Mouse (Mus musculus) heart, postnatal 14 days (tissue): ENCODE results near the gene Orai2. TPM values are rescaled to one million over a fixed set of nuclear protein-coding genes. Genes with fewer than 3 reads are reported as not detected.
A peak's percentile ranks its signal among the peaks of the same experiment; 100 is the strongest.
"Not testable (repeated sequence)": the region's sequence is repeated elsewhere in the genome, so short reads cannot be mapped to it uniquely, and the experiment has no call there.

Experiments used
- DNase-seq, 2 experiments: peaks; one replicate each; pipeline ENCODE4 v3.0.0; 2021 to 2022
- intact Hi-C: fragments of 180-260 bp; cut with DNase I; formaldehyde crosslinking; loops from one replicate; pipeline ENCODE4 v1.15.1; 2025
- total RNA-seq, 2 experiments: library from RNA; stranded (reverse); gene quantifications; 2 replicates each; pipeline ENCODE4 v1.2.3; 2021

Gene Orai2
- total RNA-seq, 2 experiments from 2014 or later: 2.3 to 3.4 TPM

DNA sequence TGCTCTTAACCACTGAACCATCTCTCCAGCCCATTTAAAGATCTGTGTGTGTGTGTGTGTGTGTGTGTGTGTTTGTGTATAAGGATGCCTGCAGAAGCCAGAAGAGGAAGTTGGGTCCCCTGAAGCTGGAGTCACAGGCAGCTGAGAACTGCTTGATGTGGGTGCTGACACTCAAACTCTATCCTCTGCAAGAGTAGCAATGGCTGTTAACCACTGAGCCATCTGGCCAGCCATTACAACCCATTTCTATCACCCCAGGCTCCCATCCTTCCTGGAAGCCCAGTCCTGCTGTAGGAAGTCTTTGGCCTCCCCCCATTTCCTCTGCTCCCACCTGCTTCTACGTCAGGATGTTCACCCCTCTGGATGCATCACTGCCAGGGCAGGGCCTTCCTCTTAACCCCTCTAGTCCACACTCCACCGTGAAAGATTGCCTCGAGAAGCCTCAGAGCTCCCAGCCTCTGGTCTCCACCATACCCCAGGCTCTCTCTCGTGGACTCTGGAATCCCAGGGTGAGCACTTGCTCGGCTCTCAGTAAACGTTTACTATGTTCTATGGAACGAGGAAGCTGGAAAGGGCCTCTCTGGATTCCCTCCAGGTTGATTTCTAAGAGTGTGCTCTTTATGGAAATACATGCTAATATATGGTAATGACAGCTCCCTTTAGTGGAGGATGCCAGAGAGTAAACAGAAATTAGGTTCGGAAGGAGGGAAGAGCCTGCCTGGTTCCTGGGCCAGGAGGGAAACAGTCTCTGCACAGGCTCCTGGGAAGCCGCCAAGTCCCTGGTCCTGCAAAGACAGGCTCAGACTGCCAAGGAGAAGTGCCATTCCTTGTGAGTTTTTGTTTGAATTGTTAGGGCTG lies 3.3 kb upstream of the Orai2 start:
- peak in 1 of 2 experiments; percentile 42 for DNase-seq
- intact Hi-C loops: no loop called here

DNA sequence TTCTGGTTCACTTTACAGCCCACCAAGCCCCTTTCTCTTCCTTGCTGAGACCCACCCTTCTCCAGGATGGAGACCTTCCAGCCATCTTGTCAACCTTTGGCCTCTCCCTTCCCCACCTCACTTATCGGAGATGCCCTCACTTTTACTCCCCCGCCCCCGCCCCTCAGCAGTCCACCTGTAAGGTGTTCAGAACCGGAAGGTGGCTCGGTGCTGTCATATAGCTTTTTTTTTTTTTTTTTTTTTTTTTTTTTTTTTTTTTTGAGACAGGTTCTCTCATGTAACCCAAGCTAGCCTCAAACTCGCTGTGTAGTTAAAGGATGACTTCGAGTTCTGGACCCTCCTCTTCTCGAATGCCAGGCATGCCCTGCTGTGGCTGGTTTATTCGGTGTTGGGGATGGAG lies 2.4 kb upstream of the Orai2 start:
- intact Hi-C loops: no loop called here
- no peak for DNase-seq

DNA sequence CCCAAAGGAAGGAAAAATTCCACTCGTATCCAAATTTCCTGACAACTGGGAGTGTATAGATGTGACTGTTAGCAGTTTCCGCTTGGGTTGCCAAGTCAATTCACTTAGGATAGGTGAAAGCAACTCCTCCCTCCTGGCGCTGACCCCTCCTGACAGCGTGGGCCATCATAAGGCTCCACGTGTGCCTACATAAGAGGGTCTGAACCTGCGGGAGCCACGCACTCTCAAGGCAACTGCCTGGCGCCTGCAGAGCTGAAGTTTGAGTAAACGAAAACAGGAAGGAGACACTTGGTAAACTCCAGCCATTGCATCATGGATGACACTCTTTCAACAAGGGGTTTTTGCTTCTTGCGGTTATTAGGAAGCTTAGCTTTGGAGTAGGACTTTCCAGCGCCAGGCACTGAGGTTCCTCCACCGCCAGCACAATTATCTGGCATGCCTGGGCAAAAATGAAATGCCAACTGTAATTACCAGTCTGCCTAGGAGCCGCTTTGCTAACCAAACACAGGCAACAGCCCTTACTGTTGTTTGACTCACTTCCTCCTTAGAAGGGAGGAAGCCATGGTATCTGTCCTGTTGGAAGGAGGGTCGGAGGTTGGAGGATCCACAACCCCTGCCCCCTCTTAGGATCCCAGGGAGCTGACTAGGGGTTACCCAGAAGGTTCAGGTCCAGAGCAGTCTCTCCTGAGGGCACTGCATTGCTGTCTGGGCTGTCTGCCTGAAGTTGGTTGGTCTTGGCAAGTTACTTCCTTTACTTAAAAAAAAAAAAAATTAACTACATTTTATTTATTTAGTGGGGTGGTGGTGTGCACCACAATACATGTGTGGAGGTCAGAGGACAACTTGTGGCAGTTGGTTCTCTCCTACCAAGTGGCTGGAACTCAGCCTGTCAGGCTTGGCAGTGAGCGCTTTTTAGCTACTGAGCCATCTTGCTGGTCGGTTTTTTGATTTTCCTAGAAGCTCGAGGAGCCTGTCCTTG lies 1.1 kb upstream of the Orai2 start:
- intact Hi-C loops: no loop called here
- DNase-seq: no peak

DNA sequence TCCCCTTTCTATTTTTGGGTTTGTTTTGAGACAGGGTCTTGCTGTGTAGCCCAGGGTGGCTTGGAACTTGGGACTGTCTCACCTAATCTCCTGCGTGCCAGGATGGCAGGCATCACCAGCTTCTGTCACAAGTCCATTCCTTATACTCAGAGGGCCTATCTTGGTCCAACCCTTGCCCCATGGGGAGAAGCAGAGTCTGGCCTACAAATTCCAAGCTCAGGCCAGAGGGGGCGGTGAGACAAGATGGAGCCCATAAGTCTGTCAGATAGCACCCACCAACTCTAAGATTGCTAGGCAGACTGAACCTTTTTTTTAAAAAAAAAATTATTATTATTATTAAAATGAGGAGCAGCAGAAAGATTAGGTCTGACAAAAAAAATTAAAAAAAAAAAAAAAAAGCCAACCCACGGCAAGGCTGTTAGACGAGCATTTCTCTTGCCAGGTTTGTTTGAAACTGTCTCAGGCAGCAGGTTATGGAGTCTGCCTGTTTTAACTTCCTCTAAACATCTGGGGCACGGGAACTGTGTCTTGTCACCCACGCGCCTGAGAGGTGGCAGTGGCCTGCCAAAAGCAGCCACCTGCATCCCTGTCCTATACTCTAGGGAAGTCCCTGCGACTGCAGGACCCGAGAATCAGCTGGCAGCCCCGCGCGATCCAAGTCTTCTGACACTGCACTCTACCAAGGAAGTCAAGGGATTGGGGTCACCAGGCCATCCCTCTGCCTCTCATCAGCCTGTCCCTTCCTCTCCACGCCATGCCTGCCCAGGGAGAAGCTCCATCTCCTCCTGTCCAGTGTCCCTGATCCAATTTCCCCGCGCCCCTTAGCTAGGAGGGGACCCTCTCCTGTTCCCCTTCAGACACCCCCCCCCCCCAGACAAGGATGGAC lies 644 bp downstream of the Orai2 start:
- peak; percentile 35 to 36 for DNase-seq
- intact Hi-C loops: no loop called here

DNA sequence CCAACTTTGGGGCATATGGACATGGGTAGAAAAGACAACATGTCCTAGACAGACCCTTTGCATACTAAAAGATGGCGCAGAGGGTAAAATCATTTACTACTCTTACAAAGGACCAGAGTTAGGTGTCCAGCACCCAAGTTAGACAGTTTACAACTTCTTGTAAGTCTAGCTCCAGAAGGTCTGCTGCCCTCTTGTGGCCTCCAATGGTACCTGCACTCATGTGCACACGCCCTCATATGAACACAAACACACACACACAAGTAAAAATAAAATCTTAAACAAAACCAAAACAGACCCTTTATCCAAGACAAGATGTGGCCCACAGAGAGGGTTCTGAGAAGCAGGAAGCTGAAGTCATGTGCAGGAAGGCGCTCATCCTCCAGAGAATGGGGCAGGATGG lies 2.4 kb downstream of the Orai2 start:
- DNase-seq: no peak
- intact Hi-C loops: no loop called here

DNA sequence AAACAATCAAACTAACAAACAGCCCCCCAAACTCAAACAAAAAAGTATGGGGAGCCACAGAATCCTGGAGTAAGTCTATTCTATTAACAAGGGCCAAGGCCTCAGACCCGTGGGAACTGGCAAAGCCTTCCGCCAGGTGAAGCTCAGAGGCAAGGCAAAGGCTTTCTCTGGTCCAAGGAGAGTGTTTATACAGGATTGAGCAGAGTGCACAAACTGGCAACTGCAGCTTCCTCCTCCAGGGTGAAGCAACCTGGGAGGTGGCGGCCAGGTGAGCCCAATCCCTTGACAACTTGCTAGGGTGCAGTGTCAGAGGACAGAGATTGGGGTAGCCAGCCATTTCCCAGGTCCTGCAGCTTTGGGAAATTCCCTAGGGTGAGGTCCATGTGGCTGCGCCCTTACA lies 3.2 kb downstream of the Orai2 start:
- no peak for DNase-seq
- intact Hi-C loops: no loop called here

DNA sequence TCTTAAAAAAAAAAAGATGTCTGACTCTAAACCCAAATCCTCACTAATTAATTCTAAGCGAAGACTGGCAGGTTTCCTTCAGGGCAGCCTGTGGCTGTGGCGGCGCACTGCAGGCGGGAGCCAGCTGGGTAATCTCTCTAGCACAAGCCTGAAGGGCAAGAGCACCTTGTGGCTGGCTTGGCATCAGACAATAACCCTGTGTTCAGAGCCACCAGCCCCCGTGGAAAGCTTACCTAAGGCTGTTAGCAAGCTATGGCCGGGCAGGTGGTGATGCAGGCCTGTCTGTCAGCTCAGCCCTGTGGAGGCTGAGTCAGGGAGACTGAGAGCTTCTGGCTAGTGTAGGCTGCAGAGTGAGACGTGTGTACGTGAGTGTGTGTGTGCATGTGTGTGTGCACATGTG lies 5.3 kb downstream of the Orai2 start:
- DNase-seq: no peak
- intact Hi-C loops: no loop called here

DNA sequence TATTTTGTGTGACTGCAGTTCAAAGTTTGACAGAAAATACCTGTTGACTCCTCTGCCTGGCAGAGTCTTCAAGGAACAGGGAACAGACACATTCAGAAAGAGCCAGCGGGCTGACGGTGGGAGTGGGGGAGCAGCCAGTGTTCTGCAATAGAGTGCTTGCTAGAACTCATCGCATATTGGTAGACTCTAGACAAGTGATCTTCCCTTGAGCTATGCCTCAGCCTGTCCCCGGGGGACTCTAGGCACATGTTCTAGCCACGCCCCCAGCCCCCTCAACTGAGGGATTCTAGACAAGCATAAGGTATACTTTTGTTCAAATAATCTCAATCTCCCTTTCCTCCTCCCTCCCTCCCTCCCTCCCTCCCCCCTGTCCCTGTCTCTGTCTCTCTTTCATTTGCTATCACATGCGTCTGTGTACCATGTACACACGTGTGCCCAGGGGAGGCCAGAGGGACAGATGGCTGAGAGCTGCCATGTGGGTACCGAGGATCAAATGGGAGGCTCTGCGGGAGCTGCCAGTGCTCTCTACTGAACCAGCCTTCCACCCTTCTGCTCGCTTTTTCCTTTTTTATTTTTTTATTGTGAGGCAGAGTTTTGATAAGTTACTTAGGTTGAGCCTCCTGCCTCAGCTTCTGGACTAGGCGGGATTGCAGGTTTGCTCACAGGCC lies 6.6 kb downstream of the Orai2 start:
- DNase-seq: no peak
- intact Hi-C loops: no loop called here

DNA sequence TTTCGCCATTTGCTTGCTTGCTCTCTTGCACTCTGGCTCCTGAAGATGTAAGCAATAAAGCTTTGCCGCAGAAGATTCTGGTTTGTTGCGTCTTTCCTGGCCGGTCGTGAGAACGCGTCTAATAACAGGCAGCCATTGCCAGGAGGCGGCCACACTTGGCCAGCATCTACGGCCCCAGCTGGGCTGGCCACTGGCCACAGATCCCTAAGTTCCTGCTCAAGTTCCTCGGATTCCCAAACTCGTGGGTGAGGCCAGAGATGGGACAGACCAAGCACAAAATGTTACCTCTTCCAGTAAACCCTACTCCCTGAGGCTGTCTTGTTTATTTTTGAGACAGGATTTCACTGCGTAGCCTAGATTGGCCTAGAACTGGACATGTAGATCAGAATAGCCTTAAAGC lies 10.4 kb downstream of the Orai2 start:
- intact Hi-C loops: not testable (repeated sequence)
- DNase-seq: peak; percentile 77 to 81

DNA sequence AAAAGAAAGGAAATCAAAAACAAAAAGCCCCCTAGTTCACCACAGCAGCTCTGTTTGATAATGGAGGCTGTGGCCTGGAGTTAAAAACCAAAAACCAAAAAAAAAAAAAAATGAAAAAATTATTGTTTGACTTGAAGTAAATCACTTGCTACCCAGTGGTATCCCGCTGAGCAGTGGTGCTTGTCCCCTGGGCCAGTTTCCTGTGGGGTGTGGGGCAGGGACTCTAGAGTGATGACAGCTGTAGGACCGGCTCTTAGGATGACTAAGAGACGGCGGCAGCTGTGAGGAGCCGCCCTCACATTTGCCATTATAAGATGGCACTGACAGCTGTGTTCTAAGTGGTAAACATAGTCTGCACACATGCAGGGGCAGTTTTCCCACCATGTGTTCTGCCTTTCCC lies 15.1 kb downstream of the Orai2 start:
- DNase-seq: no peak
- intact Hi-C loops: no loop called here

DNA sequence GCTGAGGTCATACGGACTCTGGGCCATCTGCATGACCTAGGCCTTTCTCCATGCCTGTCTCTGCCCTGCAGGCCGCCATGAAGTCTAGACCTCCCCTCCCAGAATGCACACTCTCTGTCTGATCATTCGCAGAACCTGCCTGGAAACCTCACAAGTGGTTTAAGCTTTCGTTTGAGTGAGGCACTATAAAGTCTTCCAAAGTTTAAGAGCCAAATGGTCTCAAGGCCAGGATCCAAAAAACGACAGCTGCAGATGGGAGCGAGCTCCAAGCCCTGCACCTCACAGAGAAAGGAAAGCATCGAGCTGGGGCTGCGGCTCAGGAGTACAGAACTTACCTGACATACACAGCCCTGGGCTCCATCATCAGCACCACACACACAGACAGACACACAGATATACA lies 18.1 kb downstream of the Orai2 start:
- peak; percentile 41 to 61 for DNase-seq
- intact Hi-C loops: no loop called here

DNA sequence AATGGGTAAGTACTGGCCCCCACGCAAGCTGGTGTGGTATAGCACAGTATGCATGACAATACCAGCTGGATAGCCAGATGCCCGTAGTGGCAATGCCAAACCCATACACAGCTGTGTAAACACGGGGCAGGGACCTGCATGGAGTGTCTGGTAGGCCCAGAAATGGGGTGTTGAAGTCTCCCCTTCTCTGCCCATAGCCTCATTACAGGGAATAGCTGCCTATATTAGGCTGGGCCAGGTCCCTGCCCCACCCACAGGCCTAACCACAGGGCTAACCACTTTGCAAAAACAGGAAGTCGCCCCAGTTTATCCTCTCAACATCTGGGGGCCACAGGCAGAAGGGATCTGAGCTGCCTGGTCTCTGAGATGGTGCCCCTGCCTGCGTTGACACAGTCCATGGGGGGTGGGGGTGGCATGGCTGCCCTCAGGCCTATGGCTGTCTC lies 21.4 kb downstream of the Orai2 start:
- DNase-seq, intact Hi-C loops: not testable (repeated sequence)

DNA sequence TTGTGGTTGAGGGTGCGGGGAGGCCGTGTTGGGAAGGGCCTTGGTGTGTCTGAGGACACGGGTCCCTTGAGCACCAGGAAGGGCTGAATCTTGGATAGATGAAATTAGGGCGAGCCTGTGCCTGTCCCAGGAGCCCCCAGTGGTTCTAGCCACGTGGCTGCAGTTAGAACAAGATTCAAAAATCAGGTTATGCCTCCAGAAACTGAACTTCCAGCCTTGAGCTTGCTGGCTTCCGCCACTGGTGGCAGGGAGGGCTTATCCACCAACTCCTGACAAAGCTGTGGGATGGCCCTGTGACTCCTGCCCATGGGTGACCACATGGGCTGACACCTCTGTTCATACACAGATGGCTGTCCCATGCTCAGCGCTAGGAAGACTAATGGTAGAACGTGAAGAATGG lies 22.8 kb downstream of the Orai2 start:
- DNase-seq: no peak
- intact Hi-C loops: no loop called here

DNA sequence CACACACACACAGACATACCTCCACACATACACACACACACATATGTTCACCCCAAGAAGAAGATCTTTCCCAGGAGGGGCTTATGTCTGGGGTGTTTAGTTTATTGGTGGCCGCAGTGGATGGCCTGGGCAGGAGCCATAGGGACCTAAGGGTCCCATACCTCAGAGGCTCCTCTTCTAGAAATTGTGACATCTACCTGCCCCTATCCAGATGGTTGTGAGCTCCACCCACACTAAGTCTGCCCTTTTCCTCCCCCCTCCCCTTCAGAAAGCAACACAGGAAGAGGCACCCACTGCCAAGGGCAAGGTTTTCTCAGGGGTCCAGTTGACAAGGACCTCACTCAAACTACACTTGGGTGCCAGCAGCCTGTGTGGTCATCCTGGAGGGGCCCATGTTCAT lies 23.6 kb downstream of the Orai2 start:
- intact Hi-C loops: no loop called here
- no peak for DNase-seq

DNA sequence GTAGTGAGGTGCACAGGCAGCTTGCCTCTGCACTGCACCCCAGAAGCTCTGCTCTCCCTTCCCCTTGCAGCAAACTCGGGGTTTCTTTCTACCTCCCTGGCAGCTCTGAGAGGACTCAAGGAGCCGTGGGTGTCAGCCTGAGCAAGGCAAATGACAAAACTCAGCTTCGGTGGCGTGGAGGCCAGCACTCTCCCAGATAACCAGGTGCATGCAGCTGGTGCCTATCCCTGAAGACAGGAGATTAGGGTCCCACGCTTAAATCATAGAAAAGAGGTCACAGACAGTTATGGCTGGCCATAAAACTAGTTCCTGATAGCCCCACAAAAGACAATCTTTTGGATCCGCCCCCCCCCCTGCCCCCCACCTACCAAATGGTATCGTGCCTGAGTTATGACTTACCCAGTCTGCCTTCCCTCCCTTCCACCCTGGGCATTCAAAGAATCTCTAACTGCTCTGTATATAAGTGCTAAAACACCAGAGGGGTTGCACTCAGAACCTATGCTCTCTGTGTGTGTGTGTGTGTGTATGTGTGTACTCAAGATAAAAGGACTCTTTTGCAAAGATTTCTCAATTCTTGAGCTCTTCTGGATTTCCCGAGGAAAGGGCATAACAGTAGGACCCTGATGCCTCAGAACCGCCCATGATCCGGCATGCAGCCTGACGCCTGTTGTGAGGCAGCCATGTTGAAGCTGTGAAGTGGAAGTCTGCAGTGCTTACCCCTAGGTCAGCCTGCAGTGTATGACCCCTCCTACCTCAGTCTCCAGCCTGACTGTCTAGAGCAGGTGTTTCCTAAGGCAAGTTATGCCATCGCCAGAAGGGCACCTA lies 25.7 kb downstream of the Orai2 start:
- peak; percentile 59 to 60 for DNase-seq

DNA sequence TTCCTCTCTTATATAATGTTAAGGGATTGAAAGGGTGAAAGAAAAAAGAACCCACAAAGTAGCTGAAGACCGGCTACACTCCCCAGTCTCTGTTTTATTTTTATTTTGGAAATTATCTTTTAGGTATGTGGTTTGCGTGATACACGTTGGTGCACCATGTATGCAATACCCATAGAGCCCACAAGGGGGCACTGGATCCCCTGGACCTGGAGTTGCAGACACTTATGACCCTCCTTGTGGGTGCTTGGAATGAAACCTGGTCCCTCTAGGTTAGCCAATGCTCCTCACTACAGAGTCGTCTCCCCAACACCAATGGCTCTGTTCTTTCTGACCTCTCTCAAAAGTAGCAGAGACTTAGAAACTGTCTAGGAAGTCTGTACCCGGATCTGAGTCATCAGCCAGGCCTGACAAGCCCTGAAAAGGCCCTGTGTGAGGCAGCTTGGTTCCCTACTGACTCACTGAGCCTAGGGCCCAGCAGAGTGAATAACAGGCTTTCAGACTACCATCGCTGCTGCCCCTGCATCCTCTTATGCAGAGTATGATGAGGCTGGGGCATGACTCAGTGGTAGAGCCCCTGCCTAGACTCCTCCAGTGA lies 27.3 kb downstream of the Orai2 start:
- intact Hi-C loops: no loop called here
- no peak for DNase-seq

More for the DNA sequence above, 25.7 kb downstream of the Orai2 start:
- intact Hi-C loops: no loop called here

DNA sequence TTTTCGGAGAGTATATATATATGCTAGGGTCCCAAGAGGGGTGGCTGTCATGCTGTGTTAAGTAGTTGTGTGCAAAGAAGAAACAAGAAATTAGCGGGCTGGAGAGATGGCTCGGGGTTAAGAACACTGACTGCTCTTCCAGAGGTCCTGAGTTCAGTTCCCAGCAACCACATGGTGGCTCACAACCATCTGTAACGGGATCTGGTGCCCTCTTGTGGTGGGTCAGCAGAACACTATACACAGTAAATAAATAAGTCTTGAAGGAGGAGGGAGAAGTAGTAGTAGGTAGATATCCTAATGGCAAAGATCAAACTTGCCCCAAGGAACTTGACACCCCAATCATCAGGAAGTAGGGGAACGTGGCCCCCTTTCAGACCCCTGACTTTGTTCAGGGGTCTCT lies 27.8 kb downstream of the Orai2 start:
- intact Hi-C loops: no loop called here
- DNase-seq: no peak

DNA sequence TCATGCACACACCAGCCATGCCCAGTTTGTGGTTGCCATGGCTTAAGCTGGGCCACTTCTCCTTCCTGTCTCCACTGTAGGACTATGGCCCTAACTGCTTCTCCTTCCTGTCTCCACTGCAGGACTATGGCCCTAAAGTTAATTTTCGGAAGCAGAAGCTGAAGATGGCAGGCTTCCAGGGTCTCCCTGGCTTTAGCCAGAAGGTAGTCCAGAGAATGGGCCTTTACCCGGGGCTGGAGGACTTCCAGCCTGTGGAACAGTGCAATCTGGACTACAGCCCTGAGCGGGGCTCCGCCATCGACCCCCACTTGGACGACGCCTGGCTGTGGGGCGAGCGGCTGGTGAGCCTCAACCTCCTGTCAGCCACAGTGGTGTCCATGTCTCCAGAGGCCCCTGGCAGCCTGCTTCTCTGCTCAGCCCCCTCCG lies 30.4 kb downstream of the Orai2 start:
- DNase-seq: peak; percentile 28 to 37
- intact Hi-C loops: no loop called here
